Comparison of ENCODE assay signal across 8 mouse cellular contexts in genomic region chr19:5073028-5073427, GRCm38 (mm10). TPM values are rescaled to one million over a fixed set of nuclear protein-coding genes. Genes with fewer than 3 reads are reported as not detected.
A peak's percentile ranks its signal among the peaks of the same experiment; 100 is the strongest.
DNase-seq lines count a peak whose midpoint lies in the region; ATAC-seq lines count a peak whose summit lies in the region.

No protein-coding gene starts in this region.

- ATAC-seq in limb, embryonic 13.5 days (ENCODE audit: low FRiP score, low read depth) = peak; percentile 30; the same call in 1 of the 2 replicates
- peak; percentile 17; the same call in 1 of the 2 replicates for ATAC-seq in midbrain, embryonic 12.5 days (ENCODE audit: low FRiP score, low read depth)

- peak overlapping the region; percentile 97 for H3K4me2 ChIP-seq in limb, embryonic 13.5 days (replicated peaks)
- H3K4me2 ChIP-seq in midbrain, embryonic 12.5 days (replicated peaks) = peak overlapping the region; percentile 67

- H3K36me3 ChIP-seq in limb, embryonic 13.5 days = no peaks in the 10 kb centered on the region
- no peaks in the 10 kb centered on the region for H3K36me3 ChIP-seq in midbrain, embryonic 12.5 days

- peak overlapping the region; percentile 69; the same call in 1 of the 2 replicates for H3K9ac ChIP-seq in limb, embryonic 13.5 days
- no peak overlapping the region for H3K9ac ChIP-seq in midbrain, embryonic 12.5 days (replicated peaks)

- H3K4me3 ChIP-seq in limb, embryonic 13.5 days = peak overlapping the region; percentile 71
- peak overlapping the region; percentile 40 for H3K4me3 ChIP-seq in midbrain, embryonic 12.5 days

- DNase-seq in gastrocnemius, postnatal 10 days = peak; percentile 68
- no peak for DNase-seq in gastrocnemius, postnatal 25 days
- peak; percentile 90 for DNase-seq in ES-CJ7 (ENCODE audit: low read depth, low spot score)
- DNase-seq in embryo, embryonic 10.5 days (ENCODE audit: low spot score) = peak; percentile 91
- peak; percentile 70 to 76 for DNase-seq in heart, postnatal 14 days
- no peak for DNase-seq in T-cell, adult 2 months (ENCODE audit: low spot score)

- peaks cover 41% of the 10 kb centered on the region for H3K4me1 ChIP-seq in limb, embryonic 13.5 days
- peaks cover 44% of the 10 kb centered on the region for H3K4me1 ChIP-seq in midbrain, embryonic 12.5 days

- no peaks in the 10 kb centered on the region; the same call in 1 of the 2 replicates for H3K27me3 ChIP-seq in limb, embryonic 13.5 days
- H3K27me3 ChIP-seq in midbrain, embryonic 12.5 days = peaks cover 56% of the 10 kb centered on the region

- H3K27ac ChIP-seq in limb, embryonic 13.5 days = peak overlapping the region; percentile 98
- H3K27ac ChIP-seq in midbrain, embryonic 12.5 days (replicated peaks) = no peak overlapping the region

- intact Hi-C loops in heart, postnatal 14 days (cut with DNase I) = loop anchor here (1.0 to 5.0 kb wide), 2 partner anchors 17 to 56 kb away; no protein-coding TSS in a partner anchor

- no peaks in the 10 kb centered on the region for H3K9me3 ChIP-seq in limb, embryonic 13.5 days
- H3K9me3 ChIP-seq in midbrain, embryonic 12.5 days = no peaks in the 10 kb centered on the region

- WGBS in limb, embryonic 13.5 days = under 1% methylated on average over 15 of the region's 15 CpGs
- WGBS in midbrain, embryonic 12.5 days = 2% methylated on average over 15 of the region's 15 CpGs

RNA-seq across cellular contexts. Expression of gene Cd248, which starts 5.2 kb away (rescaled TPM):
- 10 to 100 TPM; 45.2 to 60.2 TPM for total RNA-seq in gastrocnemius, postnatal 10 days (2021)
- 10 to 100 TPM; 13.8 to 23.3 TPM for total RNA-seq in gastrocnemius, postnatal 25 days (2021)
- total RNA-seq in heart, postnatal 14 days (2021) = 10 to 100 TPM; 21.3 to 23.9 TPM
- 58.8 and 64.8 TPM in 2 replicates for polyA plus RNA-seq in limb, embryonic 13.5 days (2015; fragmentation: Nextera tagmentation; extraction: Ambion mirVana)
- polyA plus RNA-seq in midbrain, embryonic 12.5 days (2016; fragmentation: Nextera tagmentation; extraction: Ambion mirVana) = 24.7 and 31.5 TPM in 2 replicates

RNA-seq across cellular contexts. Expression of gene Tmem151a, which starts 12.3 kb away (rescaled TPM):
- total RNA-seq in gastrocnemius, postnatal 10 days (2021) = under 1 TPM; 0.23 to 0.27 TPM
- total RNA-seq in gastrocnemius, postnatal 25 days (2021) = not detected
- total RNA-seq in heart, postnatal 14 days (2021) = 1 to 10 TPM; 2.7 to 2.8 TPM
- polyA plus RNA-seq in limb, embryonic 13.5 days (2015; fragmentation: Nextera tagmentation; extraction: Ambion mirVana) = 2.7 TPM in 2 replicates
- polyA plus RNA-seq in midbrain, embryonic 12.5 days (2016; fragmentation: Nextera tagmentation; extraction: Ambion mirVana) = 0.94 and 2.0 TPM in 2 replicates

RNA-seq across cellular contexts. Expression of gene Yif1a, which starts 15.3 kb away (rescaled TPM):
- 10 to 100 TPM; 46.4 to 49.3 TPM for total RNA-seq in gastrocnemius, postnatal 10 days (2021)
- 10 to 100 TPM; 38.1 to 47.5 TPM for total RNA-seq in gastrocnemius, postnatal 25 days (2021)
- 10 to 100 TPM; 70.4 to 70.8 TPM for total RNA-seq in heart, postnatal 14 days (2021)
- 88.5 and 94.5 TPM in 2 replicates for polyA plus RNA-seq in limb, embryonic 13.5 days (2015; fragmentation: Nextera tagmentation; extraction: Ambion mirVana)
- polyA plus RNA-seq in midbrain, embryonic 12.5 days (2016; fragmentation: Nextera tagmentation; extraction: Ambion mirVana) = 60.9 and 61.6 TPM in 2 replicates

RNA-seq across cellular contexts. Expression of gene Rin1, which starts 22.7 kb away (rescaled TPM):
- 1 to 10 TPM; 1.5 to 1.8 TPM for total RNA-seq in gastrocnemius, postnatal 10 days (2021)
- 1 to 10 TPM; 1.3 to 2.1 TPM for total RNA-seq in gastrocnemius, postnatal 25 days (2021)
- 1 to 10 TPM; 1.8 TPM for total RNA-seq in heart, postnatal 14 days (2021)
- 1.4 and 1.7 TPM in 2 replicates for polyA plus RNA-seq in limb, embryonic 13.5 days (2015; fragmentation: Nextera tagmentation; extraction: Ambion mirVana)
- 1.7 and 2.0 TPM in 2 replicates for polyA plus RNA-seq in midbrain, embryonic 12.5 days (2016; fragmentation: Nextera tagmentation; extraction: Ambion mirVana)

RNA-seq across cellular contexts. Expression of gene Cnih2, which starts 25.3 kb away (rescaled TPM):
- total RNA-seq in gastrocnemius, postnatal 10 days (2021) = under 1 TPM; 0.75 to 0.90 TPM
- total RNA-seq in gastrocnemius, postnatal 25 days (2021) = not detected
- total RNA-seq in heart, postnatal 14 days (2021) = under 1 TPM in 1 of 2 experiments, not detected in 1; 0.63 TPM
- 34.5 and 35.2 TPM in 2 replicates for polyA plus RNA-seq in limb, embryonic 13.5 days (2015; fragmentation: Nextera tagmentation; extraction: Ambion mirVana)
- polyA plus RNA-seq in midbrain, embryonic 12.5 days (2016; fragmentation: Nextera tagmentation; extraction: Ambion mirVana) = 196 and 239 TPM in 2 replicates

Comparison
In these comparisons a context has a peak if more than half of its experiments do, and no peak if none do; other contexts are left out.
1. DNase-seq: peak in gastrocnemius, postnatal 10 days (single experiment), ES-CJ7 (single experiment), embryo, embryonic 10.5 days (single experiment) and heart, postnatal 14 days (2 of 2); none in gastrocnemius, postnatal 25 days (single experiment) and T-cell, adult 2 months (single experiment).